Mouse (Mus musculus) E14TG2a.4 (cell line): Measurements from ENCODE around the gene Insl6.

Experiments
- CTCF ChIP-seq: conservative IDR thresholded peaks from 2 replicates; pipeline ENCODE4 v1.5.1; 2014; ENCODE audit warnings: low read length
- NANOG ChIP-seq: IDR thresholded peaks from 2 replicates; pipeline ENCODE4 v1.6.1; 2014; ENCODE audit warnings: borderline replicate concordance, low read length, mixed read lengths
- POU5F1 ChIP-seq: IDR thresholded peaks from 2 replicates; pipeline ENCODE4 v1.6.1; 2014; ENCODE audit warnings: low read length, borderline replicate concordance

DNA sequence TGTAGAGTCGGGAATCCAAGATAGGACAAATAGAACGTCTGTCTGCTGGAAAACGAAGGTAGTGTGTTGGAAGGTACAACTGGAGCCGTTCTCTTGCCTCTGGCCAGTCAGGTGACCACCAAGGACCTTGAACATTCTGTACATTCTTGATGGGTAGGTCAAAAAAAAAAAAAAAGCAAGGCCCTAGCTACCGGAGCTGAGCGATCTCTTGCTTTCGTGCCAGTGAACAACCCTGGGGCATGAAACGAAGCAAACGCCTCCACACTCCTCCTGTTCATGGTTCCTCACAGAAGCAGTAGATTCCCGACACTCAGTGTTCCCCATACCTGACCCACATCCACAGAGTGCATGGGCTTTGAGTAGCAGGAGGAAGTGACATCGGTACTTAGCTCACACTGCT is 31.1 kb upstream of the Insl6 start:
- no peak for TF ChIP-seq CTCF
- TF ChIP-seq NANOG, result no peak
- no peak for TF ChIP-seq POU5F1
